Mouse (Mus musculus) urinary bladder, postnatal 14 days (tissue): ENCODE measurements around the gene Gm4491.

Experiments used
- DNase-seq: peaks from one replicate; pipeline ENCODE4 v3.0.0; 2021; ENCODE audit warnings: low spot score

Gm4491 gene

DNA sequence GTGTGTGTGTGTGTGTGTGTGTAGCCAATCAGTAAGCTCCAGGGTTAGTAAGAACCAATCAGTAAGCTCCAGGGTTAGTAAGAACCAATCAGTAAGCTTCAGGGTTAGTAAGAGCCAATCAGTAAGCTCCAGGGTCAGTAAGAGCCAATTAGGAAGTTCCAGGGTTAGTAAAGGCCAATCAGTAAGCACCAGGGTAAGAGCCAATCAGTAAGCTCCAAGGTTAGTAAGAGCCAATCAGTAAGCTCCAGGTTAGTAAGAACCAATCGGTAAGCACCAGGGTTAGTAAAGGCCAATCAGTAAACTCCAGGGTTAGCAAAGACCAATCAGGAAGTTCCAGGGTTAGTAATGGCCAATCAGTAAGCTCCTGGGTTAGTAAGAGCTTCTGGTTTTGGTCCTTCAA is 32.8 kb downstream of the Gm4491 start:
- no peak for DNase-seq

DNA sequence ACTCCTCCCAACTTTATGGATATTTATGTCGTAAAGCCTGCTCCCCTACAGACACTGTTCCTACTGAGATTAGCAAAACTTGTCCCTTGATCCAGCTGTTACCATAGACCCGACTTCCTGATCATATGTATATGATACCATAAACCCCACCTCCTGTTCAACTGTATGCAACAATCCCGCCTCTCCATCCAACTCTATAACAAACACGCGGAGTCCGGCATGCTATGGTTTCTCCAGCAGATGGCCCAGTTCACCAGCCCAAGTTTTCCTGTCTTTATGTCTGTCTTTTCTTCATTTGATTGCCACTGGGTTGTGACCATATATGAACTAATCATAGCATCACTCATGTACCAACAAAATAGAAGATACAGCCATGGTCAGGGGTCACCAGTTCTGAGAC is 40.1 kb downstream of the Gm4491 start:
- DNase-seq, result peak; percentile 22

DNA sequence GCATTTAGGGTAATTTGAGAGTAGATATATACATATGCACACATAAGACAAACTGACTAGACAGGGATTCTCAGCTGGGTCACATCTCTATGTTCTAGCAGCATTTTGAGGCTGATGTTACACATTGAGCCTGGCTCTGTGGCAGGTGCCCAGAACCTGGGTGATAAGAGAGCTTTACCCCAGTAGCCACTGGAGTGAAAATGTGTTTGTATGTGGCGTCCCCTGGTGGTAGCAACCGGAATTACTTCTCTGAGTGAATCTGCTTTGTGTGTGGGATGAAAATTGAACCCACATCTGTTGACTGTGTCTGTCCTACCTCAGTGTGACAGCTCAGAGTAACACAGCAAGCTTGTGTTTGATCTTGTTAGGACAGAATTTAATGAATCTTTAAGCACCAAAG is 45.8 kb downstream of the Gm4491 start:
- peak; percentile 40 for DNase-seq

DNA sequence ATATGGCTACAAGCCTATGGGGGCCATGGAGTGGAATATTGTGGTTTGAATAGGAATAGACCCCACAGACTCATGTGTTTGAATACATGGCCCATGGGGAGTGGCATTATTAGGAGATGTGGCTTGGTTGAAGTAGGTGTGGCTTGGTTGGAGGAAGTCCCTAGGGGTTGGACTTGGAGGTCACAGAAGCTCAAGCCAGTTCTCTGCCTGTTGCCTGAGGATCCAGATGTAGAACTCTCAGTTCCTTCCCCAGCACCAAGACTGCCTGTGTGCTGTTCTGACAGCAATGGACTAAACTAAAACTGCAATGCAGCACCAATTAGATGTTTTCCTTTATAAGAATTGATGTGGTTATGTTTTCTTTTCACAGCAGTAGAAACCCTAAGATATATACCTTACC is 49.6 kb downstream of the Gm4491 start:
- DNase-seq, result no peak
